Mouse (Mus musculus) hindbrain, postnatal 0 days (tissue): ENCODE measurements at regions not wholly inside any gene's neighbourhood (a gene's known extent, or its start where the extent isn't known, plus 50 kb on each side); places are given as distances from the start of the nearest gene placed in this dataset.
"Not testable (repeated sequence)": the region's sequence is repeated elsewhere in the genome, so short reads cannot be mapped to it uniquely, and the experiment has no call there.

Source experiments
- ATAC-seq: fragments of 200-750 bp; cut with Nextera tagmentation; 2 replicates; pipeline ENCODE4 v1.8.0; 2017; ENCODE audit warnings: mild to moderate bottlenecking, moderate TSS enrichment, moderate library complexity
- DNase-seq: peaks from one replicate; pipeline ENCODE4 v3.0.0-alpha.2; 2015; ENCODE audit warnings: low spot score
- H3K27ac ChIP-seq: fragments of 300-500 bp; sonication (generic); 2 replicates; pipeline ENCODE4 v1.5.1; 2014; ENCODE audit warnings: mild to moderate bottlenecking
- H3K27me3 ChIP-seq: fragments of 300-500 bp; sonication (generic); 2 replicates; pipeline ENCODE4 v1.6.1; 2014; ENCODE audit warnings: low read length, mixed read lengths; ENCODE audit not compliant: insufficient read depth
- H3K36me3 ChIP-seq: fragments of 300-500 bp; sonication (generic); 2 replicates; pipeline ENCODE4 v1.6.1; 2014; ENCODE audit warnings: low read length, mixed read lengths; ENCODE audit not compliant: insufficient read depth
- H3K4me1 ChIP-seq: fragments of 300-500 bp; sonication (generic); 2 replicates; pipeline ENCODE4 v1.6.1; 2014; ENCODE audit warnings: antibody characterized with exemption, low read length, mixed read lengths; ENCODE audit not compliant: insufficient read depth
- H3K4me2 ChIP-seq: fragments of 300-500 bp; sonication (generic); 2 replicates; pipeline ENCODE4 v1.6.1; 2014; ENCODE audit warnings: low read depth, mild to moderate bottlenecking, low read length, moderate library complexity, mixed read lengths
- H3K4me3 ChIP-seq: fragments of 300-500 bp; sonication (generic); 2 replicates; pipeline ENCODE4 v1.5.1; 2014; ENCODE audit warnings: low read length
- H3K9ac ChIP-seq: fragments of 300-500 bp; sonication (generic); replicated peaks from 2 replicates; pipeline ENCODE4 v1.6.1; 2014; ENCODE audit warnings: mild to moderate bottlenecking, low read length, moderate library complexity, mixed read lengths
- H3K9me3 ChIP-seq: fragments of 300-500 bp; sonication (generic); 2 replicates; pipeline ENCODE4 v1.6.1; 2016; ENCODE audit warnings: low read length, mixed read lengths
- CTCF ChIP-seq: IDR thresholded peaks from 2 replicates; pipeline ENCODE4 v1.5.1; 2016; ENCODE audit warnings: antibody characterized with exemption, control low read depth, low read depth
- WGBS: fragments of 180-500 bp; shearing (Covaris S2); extraction: QIAGEN DNeasy Blood & Tissue Kit; methylation state at CpG from one replicate; pipeline ENCODE4 v1.1.7; 2014; 5-methylcytosine and 5-hydroxymethylcytosine counted together

DNA sequence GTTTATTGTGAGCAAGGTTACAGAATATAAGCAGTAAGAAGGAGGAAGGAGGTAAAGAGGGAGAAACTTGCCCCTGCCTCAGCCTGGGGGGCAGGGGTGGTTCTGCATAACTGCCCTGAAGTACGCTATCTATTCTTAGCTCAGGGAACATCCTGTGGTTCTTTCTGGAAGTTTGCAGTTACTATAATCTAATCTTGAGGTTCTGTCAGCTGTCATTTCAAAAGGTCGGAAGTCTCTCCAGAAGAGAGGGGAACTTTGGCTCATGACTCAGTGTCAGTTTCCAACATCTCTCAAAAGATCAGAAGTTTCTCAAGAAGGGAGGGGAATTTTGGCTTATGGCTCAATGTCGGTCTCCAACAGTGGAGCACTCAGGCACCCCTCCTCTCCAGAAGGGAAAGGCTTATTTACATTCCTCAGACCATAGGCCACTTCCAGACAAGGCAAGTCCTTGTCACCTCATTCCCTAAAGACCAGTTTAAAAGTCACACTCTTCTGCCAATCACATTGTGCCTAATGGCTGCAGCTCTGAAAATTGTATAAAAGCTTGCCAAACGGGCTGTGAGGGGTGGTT is 328.9 kb downstream of the Impad1 start:
- Histone ChIP-seq H3K36me3 (no peaks in the 10 kb centered on the region), H3K4me1 (no peaks in the 10 kb centered on the region), H3K27me3 (no peaks in the 10 kb centered on the region), H3K9ac (no peak overlapping the region), H3K4me3 (no peak overlapping the region), H3K27ac (no peak overlapping the region), H3K9me3 (0 out of 2 replicates have a peak, but pooled peaks cover 2% of the 10 kb centered on the region), H3K4me2 (no peak overlapping the region)
- DNase-seq (no peak), ATAC-seq (no peak)
- no peak for TF ChIP-seq CTCF
- WGBS = 56% methylated on average over 4 of the region's 4 CpGs

DNA sequence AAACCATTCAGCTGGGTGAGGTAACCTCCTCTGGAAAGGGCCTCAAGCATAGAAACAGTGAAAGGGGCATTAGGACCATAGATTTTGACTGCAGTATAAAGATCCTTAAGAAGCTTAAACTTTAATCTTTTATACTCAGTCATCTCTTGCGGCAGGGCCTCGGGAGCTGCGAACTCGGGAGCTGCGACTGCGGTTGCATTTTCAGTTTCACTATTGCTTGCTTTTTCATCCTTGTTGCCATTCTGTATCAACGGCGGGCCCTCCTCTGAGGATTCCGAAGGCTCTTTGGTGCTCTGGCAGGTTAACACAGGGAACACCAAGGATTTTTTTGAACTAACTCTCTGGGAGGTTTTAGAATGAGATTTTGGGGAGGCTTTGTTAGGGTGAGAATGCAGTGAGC is 333.9 kb downstream of the Impad1 start:
- ATAC-seq (no peak), DNase-seq (no peak)
- H3K9me3 ChIP-seq = 0 out of 2 replicates have a peak, but pooled peaks cover 2% of the 10 kb centered on the region
- no peak overlapping the region for H3K4me2 ChIP-seq
- no peak for TF ChIP-seq CTCF
- WGBS = 86% methylated on average over 9 of the region's 9 CpGs
- H3K9ac ChIP-seq = no peak overlapping the region
- no peaks in the 10 kb centered on the region for H3K4me1 ChIP-seq
- H3K4me3 ChIP-seq = no peak overlapping the region
- no peaks in the 10 kb centered on the region for H3K36me3 ChIP-seq
- no peak overlapping the region for H3K27ac ChIP-seq
- no peaks in the 10 kb centered on the region for H3K27me3 ChIP-seq

DNA sequence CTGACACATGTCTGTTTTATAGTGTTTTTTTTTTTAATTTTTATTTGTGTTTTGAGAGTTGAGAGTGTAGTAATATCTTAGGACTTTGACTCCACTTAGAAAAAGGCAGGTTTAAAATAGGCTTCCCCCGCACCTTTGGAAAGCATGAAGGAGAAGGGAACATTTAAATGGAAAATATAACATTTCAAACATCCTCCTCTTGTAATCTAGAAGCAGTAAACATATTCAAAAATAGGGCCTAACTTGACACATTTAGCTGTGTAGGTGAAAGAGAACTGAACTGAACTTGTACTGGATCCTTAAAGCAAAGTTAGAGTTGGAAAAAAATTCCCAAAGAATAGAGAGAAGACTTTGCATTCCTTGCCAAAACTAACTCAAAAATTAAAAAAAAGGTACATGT is 343.1 kb downstream of the Impad1 start:
- 94% methylated on average over 1 of the region's 1 CpGs for WGBS
- no peaks in the 10 kb centered on the region for H3K4me1 ChIP-seq
- no peaks in the 10 kb centered on the region for H3K36me3 ChIP-seq
- no peak overlapping the region for H3K4me2 ChIP-seq
- H3K27me3 ChIP-seq = no peaks in the 10 kb centered on the region
- H3K4me3 ChIP-seq = no peak overlapping the region
- no peak overlapping the region for H3K27ac ChIP-seq
- TF ChIP-seq CTCF = no peak
- no peaks in the 10 kb centered on the region for H3K9me3 ChIP-seq
- no peak overlapping the region for H3K9ac ChIP-seq
- DNase-seq (no peak), ATAC-seq (no peak)

DNA sequence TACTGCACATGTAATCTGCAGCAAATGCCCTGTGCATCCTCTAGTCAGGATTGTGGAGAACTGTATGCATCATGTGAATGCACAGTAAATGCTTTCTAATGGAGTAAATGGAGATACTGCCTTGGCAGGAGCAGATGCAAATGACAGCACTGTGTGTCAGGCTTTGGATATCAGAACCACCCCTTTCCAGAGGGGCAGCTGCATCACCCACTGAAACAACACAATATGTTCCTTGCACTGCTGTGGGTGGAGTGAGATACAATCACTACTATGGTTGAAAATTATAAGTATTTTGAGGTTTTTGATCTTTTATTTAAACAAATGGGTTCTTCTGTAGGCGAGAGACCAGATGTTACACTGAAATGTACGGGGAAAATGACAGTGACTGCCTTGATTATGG is 350.5 kb downstream of the Impad1 start:
- H3K4me1 ChIP-seq = no peaks in the 10 kb centered on the region
- no peaks in the 10 kb centered on the region for H3K27me3 ChIP-seq
- H3K36me3 ChIP-seq = no peaks in the 10 kb centered on the region
- no peak for DNase-seq
- H3K27ac ChIP-seq = no peak overlapping the region
- TF ChIP-seq CTCF = no peak
- H3K4me3 ChIP-seq = no peak overlapping the region
- no peak overlapping the region for H3K9ac ChIP-seq
- no peak for ATAC-seq
- 90% methylated on average over 2 of the region's 2 CpGs for WGBS
- no peaks in the 10 kb centered on the region for H3K9me3 ChIP-seq
- no peak overlapping the region for H3K4me2 ChIP-seq

DNA sequence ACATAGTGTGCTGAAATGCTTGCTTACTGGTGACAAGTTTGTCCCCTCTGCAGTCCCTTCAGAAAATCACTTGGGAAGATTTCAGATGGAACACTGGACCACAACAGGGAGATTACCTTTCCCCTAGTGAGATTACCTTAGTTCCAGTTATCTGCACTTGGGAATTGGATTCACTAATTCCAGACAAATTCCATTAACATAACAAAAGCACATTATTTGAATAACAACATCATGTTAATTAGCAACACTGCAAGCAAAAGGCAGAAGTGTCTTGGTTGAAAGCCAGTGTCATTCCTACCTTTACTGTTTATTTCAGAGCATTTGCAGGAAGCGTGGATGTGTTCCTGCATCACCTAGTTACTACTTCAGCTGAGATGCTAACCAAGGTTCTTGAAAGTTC is 355.6 kb downstream of the Impad1 start:
- H3K4me2 ChIP-seq = no peak overlapping the region
- DNase-seq = no peak
- ATAC-seq = no peak
- no peak for TF ChIP-seq CTCF
- WGBS = 78% methylated on average over 1 of the region's 1 CpGs
- H3K4me3 ChIP-seq = no peak overlapping the region
- no peak overlapping the region for H3K9ac ChIP-seq
- no peaks in the 10 kb centered on the region for H3K36me3 ChIP-seq
- H3K27me3 ChIP-seq = no peaks in the 10 kb centered on the region
- H3K27ac ChIP-seq = no peak overlapping the region
- no peaks in the 10 kb centered on the region for H3K9me3 ChIP-seq
- H3K4me1 ChIP-seq = no peaks in the 10 kb centered on the region

DNA sequence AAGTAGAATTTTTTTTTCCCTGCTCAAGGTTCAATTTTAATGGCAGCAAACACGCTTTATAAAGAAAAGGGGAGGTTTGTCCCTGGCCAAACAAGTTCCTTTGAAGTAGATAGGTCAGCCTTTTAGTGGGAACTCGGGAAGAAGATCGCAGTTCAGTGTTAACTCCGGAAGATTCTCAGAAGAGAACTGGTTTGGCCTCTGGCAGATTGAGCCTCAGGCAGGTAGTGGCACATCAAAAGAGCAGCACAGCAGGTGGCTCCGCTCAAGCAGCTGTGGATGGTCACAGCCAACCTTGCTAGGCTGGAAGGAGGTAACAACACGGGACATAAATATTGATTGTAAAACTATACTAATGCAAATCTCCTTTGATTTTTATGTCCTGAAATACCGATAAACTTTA is 347.2 kb upstream of the Sdr16c6 start:
- 53% methylated on average over 7 of the region's 7 CpGs for WGBS
- not testable (repeated sequence) for H3K27ac ChIP-seq, H3K9ac ChIP-seq, DNase-seq, H3K4me2 ChIP-seq, H3K4me3 ChIP-seq, H3K9me3 ChIP-seq, H3K36me3 ChIP-seq, H3K4me1 ChIP-seq, ATAC-seq, H3K27me3 ChIP-seq

DNA sequence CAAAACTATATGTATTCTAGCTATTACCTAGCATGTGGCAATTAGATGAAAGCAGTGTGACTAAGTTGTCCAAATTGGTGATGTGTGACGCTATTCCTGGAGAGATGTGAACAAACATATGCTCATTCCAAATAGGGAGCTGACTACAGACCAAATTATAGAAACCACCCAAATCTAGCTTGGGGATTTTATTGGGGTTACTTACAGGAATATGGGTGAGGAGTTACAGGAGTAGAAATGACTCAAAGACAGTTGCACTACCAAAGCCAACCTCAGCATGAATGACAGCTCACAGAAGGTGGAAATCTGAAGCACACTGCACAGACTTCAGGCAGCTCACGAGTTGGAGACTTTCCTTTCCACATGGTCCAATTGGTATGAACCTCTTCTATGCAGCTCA is 326.5 kb upstream of the Sdr16c6 start:
- DNase-seq (no peak), ATAC-seq (no peak)
- Histone ChIP-seq H3K4me3 (no peak overlapping the region), H3K9ac (no peak overlapping the region), H3K4me1 (no peaks in the 10 kb centered on the region), H3K27ac (no peak overlapping the region), H3K36me3 (no peaks in the 10 kb centered on the region), H3K9me3 (no peaks in the 10 kb centered on the region), H3K27me3 (no peaks in the 10 kb centered on the region), H3K4me2 (no peak overlapping the region)
- TF ChIP-seq CTCF = no peak
- 71% methylated on average over 2 of the region's 2 CpGs for WGBS
